Mouse (Mus musculus) intestine, postnatal 0 days (tissue): Measurements from ENCODE around the gene Cks1b. TPM values are rescaled to one million over a fixed set of nuclear protein-coding genes. Genes with fewer than 3 reads are reported as not detected.

Experiments
- ATAC-seq: fragments of 200-750 bp; cut with Nextera tagmentation; 2 replicates; pipeline ENCODE4 v1.8.0; 2017; ENCODE audit warnings: mild to moderate bottlenecking, moderate TSS enrichment, moderate library complexity
- H3K27ac ChIP-seq: fragments of 300-500 bp; sonication (generic); 2 replicates; pipeline ENCODE4 v1.5.1; 2014; ENCODE audit warnings: mild to moderate bottlenecking, low read depth, low read length, moderate library complexity
- H3K27me3 ChIP-seq: fragments of 300-500 bp; sonication (generic); replicated peaks from 2 replicates; pipeline ENCODE4 v1.6.1; 2014; ENCODE audit warnings: low read length, mixed read lengths; ENCODE audit not compliant: control insufficient read depth, insufficient read depth
- H3K36me3 ChIP-seq: fragments of 300-500 bp; sonication (generic); 2 replicates; pipeline ENCODE4 v1.6.1; 2014; ENCODE audit warnings: mild to moderate bottlenecking, moderate library complexity; ENCODE audit not compliant: control insufficient read depth, insufficient read depth
- H3K4me1 ChIP-seq: fragments of 300-500 bp; sonication (generic); replicated peaks from 2 replicates; pipeline ENCODE4 v1.6.1; 2014; ENCODE audit warnings: antibody characterized with exemption, low read length, mixed read lengths; ENCODE audit not compliant: control insufficient read depth, insufficient read depth
- H3K4me2 ChIP-seq: fragments of 300-500 bp; sonication (generic); replicated peaks from 2 replicates; pipeline ENCODE4 v1.6.1; 2014; ENCODE audit warnings: low read depth, mild to moderate bottlenecking, moderate library complexity
- H3K4me3 ChIP-seq: fragments of 300-500 bp; sonication (generic); 2 replicates; pipeline ENCODE4 v1.5.1; 2014; ENCODE audit warnings: low read depth, low read length
- H3K9ac ChIP-seq: fragments of 300-500 bp; sonication (generic); 2 replicates; pipeline ENCODE4 v1.6.1; 2014; ENCODE audit warnings: mild to moderate bottlenecking, low read depth, low read length
- H3K9me3 ChIP-seq: fragments of 300-500 bp; sonication (generic); 2 replicates; pipeline ENCODE4 v1.6.1; 2016; ENCODE audit warnings: mixed run types; ENCODE audit not compliant: control insufficient read depth
- CTCF ChIP-seq: sonication (generic); IDR thresholded peaks from 2 replicates; pipeline ENCODE4 v1.5.1; 2016; ENCODE audit warnings: low read depth, mild to moderate bottlenecking, control low read depth, antibody characterized with exemption, moderate library complexity
- WGBS: fragments of 180-500 bp; shearing (Covaris S2); extraction: QIAGEN DNeasy Blood & Tissue Kit; methylation state at CpG from one replicate; pipeline ENCODE4 v1.1.7; 2014; 5-methylcytosine and 5-hydroxymethylcytosine counted together
- polyA plus RNA-seq: library from polyadenylated mRNA; unstranded; fragments of >200 nt; fragmentation: Nextera tagmentation; extraction: Ambion mirVana; gene quantifications from 2 replicates; pipeline ENCODE4 v1.2.1, GENCODE M21; 2015

Gene Cks1b
- polyA plus RNA-seq, 1 experiment from 2014 or later = 118 TPM

GRCm38 (mm10) chr3:89454401-89455177 is 36.4 kb upstream of the Cks1b start, which contains the start of gene Pmvk:
Gene Pmvk, plus strand, starts transcription at chr3:89454541.
- TF ChIP-seq CTCF = no peak
- no peaks in the 10 kb centered on the region for H3K36me3 ChIP-seq
- WGBS = 53% methylated on average over 10 of the region's 10 CpGs
- no peak within 1 kb of the TSS; the same call in 1 of the 2 replicates for H3K27ac ChIP-seq
- no peaks in the 10 kb centered on the region for H3K9me3 ChIP-seq
- no peak within 1 kb of the TSS for H3K4me3 ChIP-seq
- H3K4me1 ChIP-seq = no peaks in the 10 kb centered on the region
- H3K4me2 ChIP-seq = 0 out of 2 replicates have a peak within 1 kb of the TSS, but pooled peaks have one; percentile 17
- no peaks in the 10 kb centered on the region for H3K27me3 ChIP-seq
- ATAC-seq = no peak
- no peak within 1 kb of the TSS for H3K9ac ChIP-seq

- WGBS = 88% methylated on average over 1 of the region's 1 CpGs
- peaks cover 15% of the 10 kb centered on the region for H3K36me3 ChIP-seq
- no peak overlapping the region for H3K4me2 ChIP-seq
- no peak for TF ChIP-seq CTCF
- H3K27me3 ChIP-seq = no peaks in the 10 kb centered on the region
- H3K4me3 ChIP-seq = no peak overlapping the region
- no peak overlapping the region for H3K9ac ChIP-seq
- H3K27ac ChIP-seq = no peak overlapping the region
- no peaks in the 10 kb centered on the region for H3K9me3 ChIP-seq
- H3K4me1 ChIP-seq = no peaks in the 10 kb centered on the region
- no peak for ATAC-seq
Measured at GRCm38 (mm10) chr3:89451916-89452315, 33.7 kb upstream of the Cks1b start.

GRCm38 (mm10) chr3:89449541-89449940 is 31.4 kb upstream of the Cks1b start:
- 52% methylated on average over 7 of the region's 7 CpGs for WGBS
- H3K4me2 ChIP-seq = no peak overlapping the region
- H3K4me3 ChIP-seq = no peak overlapping the region
- H3K27ac ChIP-seq = no peak overlapping the region
- H3K36me3 ChIP-seq = peaks cover 38% of the 10 kb centered on the region
- H3K9me3 ChIP-seq = no peaks in the 10 kb centered on the region
- H3K4me1 ChIP-seq = no peaks in the 10 kb centered on the region
- TF ChIP-seq CTCF = peak; percentile 79
- H3K27me3 ChIP-seq = no peaks in the 10 kb centered on the region
- peak; percentile 37 for ATAC-seq
- H3K9ac ChIP-seq = no peak overlapping the region

DNA sequence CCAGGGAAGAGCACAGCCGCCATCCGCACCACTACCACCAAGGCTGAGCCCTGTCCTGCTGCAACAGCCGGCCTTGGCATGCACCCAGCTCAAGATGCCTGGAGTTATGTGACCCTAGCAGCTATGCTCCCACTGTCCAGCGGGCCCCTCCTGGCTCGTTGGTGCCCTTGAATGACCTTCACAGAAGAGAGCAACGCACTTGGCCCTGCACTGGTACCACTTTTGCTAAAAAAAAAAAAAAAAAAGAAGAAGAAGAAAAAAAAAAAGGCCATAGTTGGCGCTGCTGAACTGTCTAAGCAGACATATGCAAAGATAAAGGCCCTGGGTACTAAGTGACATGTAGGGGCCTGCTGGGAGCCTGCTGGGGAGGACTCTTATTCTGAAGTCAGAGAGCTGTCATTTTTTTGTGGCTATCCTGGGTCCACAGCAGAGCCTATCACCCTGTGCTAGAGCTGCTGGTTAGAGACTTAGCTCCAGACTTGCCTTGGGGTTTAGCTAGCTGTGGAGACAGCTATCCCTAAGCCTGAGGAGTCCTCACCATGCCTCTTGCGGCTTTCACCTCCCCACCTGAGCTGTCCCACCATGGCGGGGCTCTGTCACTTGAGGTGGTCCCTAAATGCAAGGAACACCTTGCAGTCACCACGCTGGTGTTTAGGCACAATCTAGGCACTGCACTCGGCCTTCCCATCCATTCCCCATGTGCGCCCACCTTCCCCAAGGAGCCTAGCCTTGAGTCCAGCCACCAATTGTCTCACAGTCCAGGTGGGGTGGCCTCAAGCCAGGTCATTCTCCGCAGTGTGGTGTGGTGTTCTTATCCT is 30.7 kb upstream of the Cks1b start:
- no peak for TF ChIP-seq CTCF
- Histone ChIP-seq H3K4me3 (no peak overlapping the region), H3K27me3 (no peaks in the 10 kb centered on the region), H3K9me3 (no peaks in the 10 kb centered on the region), H3K9ac (no peak overlapping the region), H3K4me2 (no peak overlapping the region), H3K4me1 (no peaks in the 10 kb centered on the region), H3K27ac (no peak overlapping the region), H3K36me3 (peaks cover 43% of the 10 kb centered on the region)
- 0 out of 2 replicates have a peak, but pooled peaks have one; percentile 18 for ATAC-seq
- 64% methylated on average over 13 of the region's 13 CpGs for WGBS

DNA sequence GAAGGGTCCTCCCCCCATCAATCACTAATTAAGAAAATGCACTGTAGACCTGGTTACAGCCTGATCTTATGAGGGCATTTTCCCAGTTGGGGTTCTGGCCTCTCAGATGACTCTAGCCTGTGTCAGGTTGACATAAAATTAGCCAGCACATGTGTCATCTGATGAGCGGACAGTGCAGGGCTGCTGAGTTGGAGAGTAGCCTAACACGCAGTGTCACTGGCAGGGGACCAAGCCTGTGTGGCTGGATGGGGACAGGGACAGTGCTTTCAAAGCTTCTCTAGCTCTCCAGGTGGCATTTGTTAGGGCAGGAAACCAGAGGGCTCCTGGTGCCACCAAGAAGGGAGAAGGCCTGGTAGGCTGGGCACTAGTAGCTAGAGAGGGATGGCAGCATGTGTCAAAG is 22.5 kb upstream of the Cks1b start:
- Histone ChIP-seq H3K4me1 (no peaks in the 10 kb centered on the region), H3K9ac (no peak overlapping the region), H3K4me3 (no peak overlapping the region), H3K27me3 (no peaks in the 10 kb centered on the region), H3K4me2 (no peak overlapping the region), H3K36me3 (peaks cover 43% of the 10 kb centered on the region), H3K27ac (no peak overlapping the region), H3K9me3 (no peaks in the 10 kb centered on the region)
- 91% methylated on average over 2 of the region's 2 CpGs for WGBS
- no peak for TF ChIP-seq CTCF
- ATAC-seq = no peak

DNA sequence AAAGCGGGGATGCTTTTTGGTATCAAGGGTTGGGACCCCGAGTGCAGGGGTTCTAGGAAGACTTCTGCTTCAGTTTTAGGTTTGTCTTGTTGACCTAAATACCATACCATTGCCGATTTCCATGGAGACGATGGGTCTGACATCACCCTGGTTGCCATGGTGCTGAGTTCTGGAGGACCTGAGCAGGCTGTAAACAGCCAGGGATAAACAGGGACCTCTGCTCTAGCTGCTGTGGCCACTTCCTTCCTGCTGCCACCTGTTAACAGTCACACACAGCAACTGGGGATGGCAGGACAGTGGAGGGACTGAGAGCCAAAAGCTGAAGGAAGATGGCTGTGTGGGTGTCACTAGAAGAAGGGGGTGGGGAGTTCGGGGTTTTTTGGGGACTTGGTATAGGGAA is 19.1 kb upstream of the Cks1b start:
- ATAC-seq = peak; percentile 26; the same call in 1 of the 2 replicates
- peak overlapping the region; percentile 77 for H3K4me2 ChIP-seq
- TF ChIP-seq CTCF = no peak
- H3K9me3 ChIP-seq = no peaks in the 10 kb centered on the region
- H3K4me3 ChIP-seq = peak overlapping the region; percentile 52
- peak overlapping the region; percentile 53; the same call in 1 of the 2 replicates for H3K9ac ChIP-seq
- WGBS = 25% methylated on average over 5 of the region's 5 CpGs
- no peaks in the 10 kb centered on the region for H3K27me3 ChIP-seq
- H3K27ac ChIP-seq = no peak overlapping the region
- peaks cover 33% of the 10 kb centered on the region for H3K36me3 ChIP-seq
- no peaks in the 10 kb centered on the region for H3K4me1 ChIP-seq
